Mouse (Mus musculus) liver, adult 2 months (tissue): ENCODE data around the gene Asphd1. TPM values are rescaled to one million over a fixed set of nuclear protein-coding genes. Genes with fewer than 3 reads are reported as not detected.
A peak's percentile ranks its signal among the peaks of the same experiment; 100 is the strongest.

Experiments
- DNase-seq: peaks from one replicate; pipeline ENCODE4 v3.0.0-alpha.2; 2011; ENCODE audit warnings: low read depth, low spot score; ENCODE audit errors: extremely low read depth
- H3K27ac ChIP-seq: fragments of 200-500 bp; replicated peaks from 2 replicates; pipeline ENCODE4 v1.5.1; 2012; ENCODE audit warnings: low read depth, mild to moderate bottlenecking, control low read depth, inconsistent platforms, low read length; ENCODE audit not compliant: insufficient read depth
- H3K27me3 ChIP-seq: fragments of 200-500 bp; 2 replicates; pipeline ENCODE4 v1.6.1; 2012; ENCODE audit warnings: mild to moderate bottlenecking, moderate library complexity, low read length, inconsistent platforms; ENCODE audit not compliant: control insufficient read depth, insufficient read depth
- H3K36me3 ChIP-seq: fragments of 200-500 bp; 2 replicates; pipeline ENCODE4 v1.6.1; 2012; ENCODE audit warnings: low read length, inconsistent platforms; ENCODE audit not compliant: control insufficient read depth, insufficient read depth
- H3K4me1 ChIP-seq: fragments of 200-500 bp; 2 replicates; pipeline ENCODE4 v1.6.1; 2011; ENCODE audit warnings: low read length; ENCODE audit not compliant: control insufficient read depth, insufficient read depth
- H3K4me3 ChIP-seq: fragments of 200-500 bp; 2 replicates; pipeline ENCODE4 v1.5.1; 2011; ENCODE audit warnings: low read depth, mild to moderate bottlenecking, control low read depth, low read length, moderate library complexity; ENCODE audit not compliant: insufficient read depth
- H3K79me2 ChIP-seq: fragments of 200-500 bp; 2 replicates; pipeline ENCODE4 v1.6.1; 2012; ENCODE audit warnings: inconsistent platforms, mild to moderate bottlenecking, low read length, moderate library complexity; ENCODE audit not compliant: control insufficient read depth, insufficient read depth
- H3K9ac ChIP-seq: fragments of 200-500 bp; 2 replicates; pipeline ENCODE4 v1.6.1; 2012; ENCODE audit warnings: low read depth, mild to moderate bottlenecking, control low read depth, inconsistent platforms, low read length
- CTCF ChIP-seq: fragments of 200-500 bp; IDR thresholded peaks from 2 replicates; pipeline ENCODE4 v1.5.1; 2011; ENCODE audit warnings: low read depth, low read length, control low read depth
- POLR2A ChIP-seq: fragments of 200-500 bp; IDR thresholded peaks from 2 replicates; pipeline ENCODE4 v1.6.1; 2011; ENCODE audit warnings: low read length, control low read depth; ENCODE audit not compliant: insufficient read depth; ENCODE audit errors: extremely low read depth
- WGBS: fragments of 180-500 bp; shearing (Covaris S2); methylation state at CpG from one replicate; pipeline ENCODE4 v1.1.7; 2018; 5-methylcytosine and 5-hydroxymethylcytosine counted together
- polyA plus RNA-seq: library from polyadenylated mRNA; depleted of rRNA; stranded (reverse); fragments of >200 nt; gene quantifications from 2 replicates; pipeline ENCODE4 v1.2.3, GENCODE M21; 2012; rRNA removed
- total RNA-seq: library from RNA; depleted of rRNA; stranded (reverse); fragments of >200 nt; gene quantifications from 2 replicates; pipeline ENCODE4 v1.2.3, GENCODE M21; 2014; rRNA removed

Asphd1 gene
- not detected in 2 replicates for total RNA-seq
- not detected in 2 replicates for polyA plus RNA-seq

GRCm38 (mm10) chr7:126949403-126949792, at the start of gene Asphd1:
TSS of gene Asphd1 (minus strand) at chr7:126949582.
- Histone ChIP-seq H3K4me3 (peak within 1 kb of the TSS; percentile 57; the same call in 1 of the 2 replicates), H3K4me1 (no peaks in the 10 kb centered on the region; the same call in 1 of the 2 replicates), H3K79me2 (no peaks in the 10 kb centered on the region), H3K27ac (no peak within 1 kb of the TSS), H3K36me3 (no peaks in the 10 kb centered on the region; the same call in 1 of the 2 replicates), H3K27me3 (peaks cover 6% of the 10 kb centered on the region; the same call in 1 of the 2 replicates), H3K9ac (no peak within 1 kb of the TSS)
- TF ChIP-seq CTCF (no peak), POLR2A (no peak)
- 3% methylated on average over 21 of the region's 21 CpGs for WGBS
- DNase-seq, result no peak

GRCm38 (mm10) chr7:126996449-126996848, 47.1 kb upstream of the Asphd1 start:
- Histone ChIP-seq H3K27ac (no peak overlapping the region), H3K27me3 (no peaks in the 10 kb centered on the region), H3K79me2 (no peaks in the 10 kb centered on the region), H3K4me1 (no peaks in the 10 kb centered on the region), H3K4me3 (no peak overlapping the region), H3K36me3 (peaks cover 19% of the 10 kb centered on the region; the same call in 1 of the 2 replicates), H3K9ac (no peak overlapping the region)
- TF ChIP-seq CTCF, result no peak
- no peak for TF ChIP-seq POLR2A
- DNase-seq, result no peak
- 93% methylated on average over 4 of the region's 4 CpGs for WGBS

GRCm38 (mm10) chr7:126988816-126989215, 39.4 kb upstream of the Asphd1 start:
- Histone ChIP-seq H3K79me2 (no peaks in the 10 kb centered on the region), H3K9ac (no peak overlapping the region), H3K36me3 (peaks cover 15% of the 10 kb centered on the region), H3K4me3 (no peak overlapping the region), H3K4me1 (no peaks in the 10 kb centered on the region), H3K27ac (no peak overlapping the region), H3K27me3 (no peaks in the 10 kb centered on the region)
- DNase-seq, result no peak
- TF ChIP-seq POLR2A (no peak), CTCF (no peak)
- 84% methylated on average over 8 of the region's 8 CpGs for WGBS

GRCm38 (mm10) chr7:126986319-126986718, 36.9 kb upstream of the Asphd1 start:
- Histone ChIP-seq H3K4me3 (no peak overlapping the region), H3K79me2 (no peaks in the 10 kb centered on the region), H3K27me3 (no peaks in the 10 kb centered on the region), H3K36me3 (peaks cover 13% of the 10 kb centered on the region), H3K9ac (no peak overlapping the region), H3K27ac (no peak overlapping the region), H3K4me1 (no peaks in the 10 kb centered on the region)
- DNase-seq, result peak; percentile 36
- WGBS, result 49% methylated on average over 9 of the region's 9 CpGs
- TF ChIP-seq CTCF (peak; percentile 77), POLR2A (no peak)

GRCm38 (mm10) chr7:126984667-126985444, 35.5 kb upstream of the Asphd1 start:
- WGBS, result 79% methylated on average over 10 of the region's 10 CpGs
- no peaks in the 10 kb centered on the region for H3K27me3 ChIP-seq
- H3K36me3 ChIP-seq, result peaks cover 9% of the 10 kb centered on the region
- no peak for TF ChIP-seq CTCF
- no peak for TF ChIP-seq POLR2A
- no peak overlapping the region for H3K4me3 ChIP-seq
- no peaks in the 10 kb centered on the region for H3K4me1 ChIP-seq
- H3K27ac ChIP-seq, result no peak overlapping the region
- H3K9ac ChIP-seq, result no peak overlapping the region
- H3K79me2 ChIP-seq, result no peaks in the 10 kb centered on the region
- DNase-seq, result no peak

- WGBS, result 79% methylated on average over 7 of the region's 7 CpGs
Measured at GRCm38 (mm10) chr7:126983113-126983512, 33.7 kb upstream of the Asphd1 start.

More at GRCm38 (mm10) chr7:126983113-126983512, 33.7 kb upstream of the Asphd1 start:
- Histone ChIP-seq H3K4me3 (no peak overlapping the region), H3K9ac (no peak overlapping the region), H3K4me1 (no peaks in the 10 kb centered on the region; the same call in 1 of the 2 replicates), H3K79me2 (no peaks in the 10 kb centered on the region), H3K27ac (no peak overlapping the region), H3K36me3 (peaks cover 2% of the 10 kb centered on the region; the same call in 1 of the 2 replicates), H3K27me3 (no peaks in the 10 kb centered on the region)
- no peak for TF ChIP-seq CTCF
- TF ChIP-seq POLR2A, result no peak
- no peak for DNase-seq
